Mouse (Mus musculus) G1E (cell line): ENCODE results near the gene Siglece.

Source experiments
- CTCF ChIP-seq: IDR thresholded peaks from 2 replicates; pipeline ENCODE4 v1.5.1; 2012; ENCODE audit warnings: low read depth, low read length, inconsistent platforms, mixed read lengths
- GATA1 ChIP-seq: IDR thresholded peaks from 2 replicates; pipeline ENCODE4 v1.6.1; 2012; ENCODE audit warnings: borderline replicate concordance, low read length, inconsistent platforms, mixed read lengths
- POLR2AphosphoS5 ChIP-seq: IDR thresholded peaks from 2 replicates; pipeline ENCODE4 v1.6.1; 2012; ENCODE audit warnings: low read depth, low read length, inconsistent platforms; ENCODE audit not compliant: insufficient replicate concordance
- TAL1 ChIP-seq: conservative IDR thresholded peaks from 2 replicates; pipeline ENCODE4 v1.6.1; 2012; ENCODE audit warnings: low read depth, low read length, inconsistent platforms, mixed read lengths

- no peak for TF ChIP-seq CTCF
- no peak for TF ChIP-seq POLR2AphosphoS5
- TF ChIP-seq GATA1, result no peak
- TF ChIP-seq TAL1, result no peak
These were observed 36.1 kb downstream of the Siglece start for GRCm38 (mm10) chr7:43623819-43624218.
